Comparison of ENCODE assay signal across 8 mouse cellular contexts in genomic region chr16:18400472-18401216, GRCm38 (mm10). TPM values are rescaled to one million over a fixed set of nuclear protein-coding genes. Genes with fewer than 3 reads are reported as not detected.
DNase-seq lines count a peak whose midpoint lies in the region; ATAC-seq lines count a peak whose summit lies in the region.

No protein-coding gene starts in this region.

- H3K4me1 ChIP-seq in heart, embryonic 15.5 days (replicated peaks): peaks cover 35% of the 10 kb centered on the region
- peaks cover 8% of the 10 kb centered on the region for H3K4me1 ChIP-seq in embryonic facial prominence, embryonic 11.5 days (ENCODE audit: control insufficient read depth, insufficient read depth, low read length)
- peaks cover 22% of the 10 kb centered on the region for H3K4me1 ChIP-seq in limb, embryonic 13.5 days

- DNase-seq in heart, postnatal 14 days: no peak
- peak; percentile 68 for DNase-seq in ES-CJ7 (ENCODE audit: low read depth, low spot score)
- peak; percentile 72 for DNase-seq in embryonic facial prominence, embryonic 11.5 days (ENCODE audit: low spot score)
- no peak for DNase-seq in natural killer cell, adult 2 months (ENCODE audit: low spot score in 2 of 2)
- no peak for DNase-seq in thymus, postnatal 10 days (ENCODE audit: low spot score in 2 of 2)
- DNase-seq in c-Kit-positive CD71-positive TER-119-positive erythroid progenitor cells, embryonic 14.5 days (ENCODE audit: low spot score): no peak

- no peaks in the 10 kb centered on the region for H3K27me3 ChIP-seq in heart, embryonic 15.5 days
- H3K27me3 ChIP-seq in embryonic facial prominence, embryonic 11.5 days (ENCODE audit: control insufficient read depth, insufficient read depth, low read length): no peaks in the 10 kb centered on the region
- no peaks in the 10 kb centered on the region for H3K27me3 ChIP-seq in limb, embryonic 13.5 days

- WGBS in heart, embryonic 15.5 days: 56% methylated on average over 7 of the region's 7 CpGs
- WGBS in embryonic facial prominence, embryonic 11.5 days: 40% methylated on average over 7 of the region's 7 CpGs
- 46% methylated on average over 7 of the region's 7 CpGs for WGBS in limb, embryonic 13.5 days

- H3K27ac ChIP-seq in heart, embryonic 15.5 days: peak overlapping the region; percentile 32
- H3K27ac ChIP-seq in embryonic facial prominence, embryonic 11.5 days (replicated peaks; ENCODE audit: low read depth, low read length): peak overlapping the region; percentile 9; the same call in 1 of the 2 replicates
- H3K27ac ChIP-seq in limb, embryonic 13.5 days: peak overlapping the region; percentile 33; the same call in 1 of the 2 replicates

- intact Hi-C loops in heart, postnatal 14 days (cut with DNase I): no loop called here

- peaks cover 72% of the 10 kb centered on the region for H3K36me3 ChIP-seq in heart, embryonic 15.5 days
- H3K36me3 ChIP-seq in embryonic facial prominence, embryonic 11.5 days (replicated peaks; ENCODE audit: control insufficient read depth, insufficient read depth, low read depth, low read length): peaks cover 20% of the 10 kb centered on the region
- H3K36me3 ChIP-seq in limb, embryonic 13.5 days: peaks cover 91% of the 10 kb centered on the region

- peak; percentile 51 for ATAC-seq in heart, embryonic 15.5 days (replicated peaks; ENCODE audit: insufficient number of reproducible peaks, insufficient read depth, low FRiP score, low read depth)
- peak; percentile 84 for ATAC-seq in embryonic facial prominence, embryonic 11.5 days (replicated peaks; ENCODE audit: insufficient number of reproducible peaks, low FRiP score, low TSS enrichment, low read depth)
- ATAC-seq in limb, embryonic 13.5 days (ENCODE audit: low FRiP score, low read depth): no peak

- no peak overlapping the region for H3K4me2 ChIP-seq in heart, embryonic 15.5 days
- H3K4me2 ChIP-seq in embryonic facial prominence, embryonic 11.5 days (ENCODE audit: low read depth, low read length): no peak overlapping the region; the same call in 1 of the 2 replicates
- H3K4me2 ChIP-seq in limb, embryonic 13.5 days (replicated peaks): no peak overlapping the region

- H3K9ac ChIP-seq in heart, embryonic 15.5 days: 0 out of 2 replicates have a peak overlapping the region, but pooled peaks have one; percentile 19
- H3K9ac ChIP-seq in embryonic facial prominence, embryonic 11.5 days (replicated peaks; ENCODE audit: low read length): peak overlapping the region; percentile 13; the same call in 1 of the 2 replicates
- no peak overlapping the region for H3K9ac ChIP-seq in limb, embryonic 13.5 days

- no peaks in the 10 kb centered on the region for H3K9me3 ChIP-seq in heart, embryonic 15.5 days (replicated peaks)
- no peaks in the 10 kb centered on the region for H3K9me3 ChIP-seq in embryonic facial prominence, embryonic 11.5 days (replicated peaks; ENCODE audit: control insufficient read depth, low read length)
- no peaks in the 10 kb centered on the region for H3K9me3 ChIP-seq in limb, embryonic 13.5 days

- no peak overlapping the region for H3K4me3 ChIP-seq in heart, embryonic 15.5 days
- H3K4me3 ChIP-seq in embryonic facial prominence, embryonic 11.5 days (ENCODE audit: low read depth, low read length): no peak overlapping the region
- no peak overlapping the region for H3K4me3 ChIP-seq in limb, embryonic 13.5 days

RNA-seq across cellular contexts. Expression of gene Txnrd2, which starts 25.5 kb away (rescaled TPM):
- 35.3 and 37.7 TPM in 2 replicates for polyA plus RNA-seq in heart, embryonic 15.5 days (2015; fragmentation: Nextera tagmentation; extraction: Ambion mirVana)
- 10 to 100 TPM; 29.9 to 34.6 TPM for total RNA-seq in heart, postnatal 14 days (2021)
- 15.8 and 15.9 TPM in 2 replicates for polyA plus RNA-seq in embryonic facial prominence, embryonic 11.5 days (2014; fragmentation: Nextera tagmentation; extraction: Ambion mirVana)
- polyA plus RNA-seq in limb, embryonic 13.5 days (2015; fragmentation: Nextera tagmentation; extraction: Ambion mirVana): 19.8 and 21.3 TPM in 2 replicates

RNA-seq across cellular contexts. Expression of gene Comt, which starts 26.0 kb away (rescaled TPM):
- 113 and 129 TPM in 2 replicates for polyA plus RNA-seq in heart, embryonic 15.5 days (2015; fragmentation: Nextera tagmentation; extraction: Ambion mirVana)
- 100 to 1,000 TPM; 119 to 127 TPM for total RNA-seq in heart, postnatal 14 days (2021)
- 47.4 and 49.3 TPM in 2 replicates for polyA plus RNA-seq in embryonic facial prominence, embryonic 11.5 days (2014; fragmentation: Nextera tagmentation; extraction: Ambion mirVana)
- 87.4 and 89.4 TPM in 2 replicates for polyA plus RNA-seq in limb, embryonic 13.5 days (2015; fragmentation: Nextera tagmentation; extraction: Ambion mirVana)

RNA-seq across cellular contexts. Expression of gene Arvcf, which starts 52.7 kb away (rescaled TPM):
- 28.4 and 40.0 TPM in 2 replicates for polyA plus RNA-seq in heart, embryonic 15.5 days (2015; fragmentation: Nextera tagmentation; extraction: Ambion mirVana)
- total RNA-seq in heart, postnatal 14 days (2021): 10 to 100 TPM; 17.9 to 21.6 TPM
- polyA plus RNA-seq in embryonic facial prominence, embryonic 11.5 days (2014; fragmentation: Nextera tagmentation; extraction: Ambion mirVana): 26.6 and 28.1 TPM in 2 replicates
- 25.0 and 29.8 TPM in 2 replicates for polyA plus RNA-seq in limb, embryonic 13.5 days (2015; fragmentation: Nextera tagmentation; extraction: Ambion mirVana)

RNA-seq across cellular contexts. Expression of gene Tango2, which starts 52.7 kb away (rescaled TPM):
- polyA plus RNA-seq in heart, embryonic 15.5 days (2015; fragmentation: Nextera tagmentation; extraction: Ambion mirVana): 61.4 and 61.5 TPM in 2 replicates
- total RNA-seq in heart, postnatal 14 days (2021): 10 to 100 TPM; 91.6 to 98.4 TPM
- polyA plus RNA-seq in embryonic facial prominence, embryonic 11.5 days (2014; fragmentation: Nextera tagmentation; extraction: Ambion mirVana): 20.4 and 27.9 TPM in 2 replicates
- 22.5 and 24.9 TPM in 2 replicates for polyA plus RNA-seq in limb, embryonic 13.5 days (2015; fragmentation: Nextera tagmentation; extraction: Ambion mirVana)

Comparison
In these comparisons a context has a peak if more than half of its experiments do, and no peak if none do; other contexts are left out.
1. DNase-seq: peak in ES-CJ7 (single experiment) and embryonic facial prominence, embryonic 11.5 days (single experiment); none in heart, postnatal 14 days (0 of 2), natural killer cell, adult 2 months (0 of 2), thymus, postnatal 10 days (0 of 2) and c-Kit-positive CD71-positive TER-119-positive erythroid progenitor cells, embryonic 14.5 days (single experiment).
2. Peak in every context shown above with its lines, with median percentiles within 50 percentile points of each other: H3K27ac ChIP-seq.